Mouse (Mus musculus) mouse trophoblast stem cell (cell line): Measurements from ENCODE around the gene Igfbp2.

Source experiments
- in situ Hi-C, 2 experiments: fragments of 300-500 bp; cut with MseI, MboI; formaldehyde crosslinking; loops; 2 replicates in 1 of 2; 3 replicates in 1 of 2; pipeline ENCODE4 v1.15.1; 2025

The Igfbp2 gene

DNA sequence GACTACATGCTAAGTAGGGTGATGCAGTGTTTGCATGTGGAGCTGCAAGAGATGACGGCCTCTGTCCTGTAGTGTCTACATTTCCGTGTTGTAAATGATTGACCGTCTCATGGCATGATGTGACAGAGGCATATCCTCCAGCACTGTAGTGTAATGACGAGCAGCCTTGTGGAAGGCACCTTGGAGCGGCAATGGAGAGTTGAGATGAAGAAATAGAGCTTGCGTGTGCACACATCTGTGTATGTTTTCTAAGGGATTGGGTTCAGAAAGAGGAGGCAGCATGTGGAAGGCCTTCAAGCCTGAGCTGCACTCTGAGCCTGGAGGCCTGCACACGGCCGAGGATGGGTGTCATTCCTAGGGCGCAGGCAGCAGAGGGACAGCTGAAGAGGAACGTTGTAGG, 31.4 kb downstream of the Igfbp2 start:
- in situ Hi-C loops, result loop anchor here (5.0 kb wide), 1 partner anchor 138 kb away; no protein-coding TSS in a partner anchor

DNA sequence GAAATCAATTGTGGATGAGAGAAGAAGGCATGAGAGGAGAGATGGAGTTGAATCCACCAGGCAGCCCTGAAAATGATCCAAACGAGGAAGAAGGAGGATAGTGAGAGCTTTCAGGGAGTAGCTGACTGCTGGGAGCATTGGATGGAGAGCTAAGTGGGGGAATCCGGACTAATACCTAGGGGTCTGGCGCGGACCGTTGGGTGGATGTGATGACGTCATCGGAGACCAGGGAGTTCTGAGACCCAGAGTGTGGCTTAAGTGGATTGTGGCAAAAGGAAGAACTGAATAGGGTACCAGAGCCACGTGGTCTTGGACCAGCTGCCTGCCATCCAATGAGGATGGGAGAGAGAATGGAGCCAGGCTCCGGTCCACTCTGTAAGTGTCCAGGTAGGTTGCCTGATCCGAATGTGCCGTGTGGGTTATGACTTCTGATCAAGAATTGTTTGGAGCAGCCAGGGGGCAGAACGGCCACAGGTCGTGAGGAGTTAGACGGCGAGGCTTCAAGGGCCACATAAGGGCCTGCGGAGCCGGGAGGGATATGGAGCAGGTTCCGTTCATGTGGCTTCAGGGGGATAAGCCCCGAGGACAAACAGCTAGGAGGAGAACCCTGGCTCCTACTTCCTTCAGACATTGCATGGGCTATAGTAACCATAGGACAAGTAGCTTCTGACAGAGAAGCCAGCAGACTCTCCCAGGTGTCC, 32.1 kb downstream of the Igfbp2 start:
- in situ Hi-C loops, result loop anchor here (5.0 kb wide), 1 partner anchor 139 kb away; no protein-coding TSS in a partner anchor

DNA sequence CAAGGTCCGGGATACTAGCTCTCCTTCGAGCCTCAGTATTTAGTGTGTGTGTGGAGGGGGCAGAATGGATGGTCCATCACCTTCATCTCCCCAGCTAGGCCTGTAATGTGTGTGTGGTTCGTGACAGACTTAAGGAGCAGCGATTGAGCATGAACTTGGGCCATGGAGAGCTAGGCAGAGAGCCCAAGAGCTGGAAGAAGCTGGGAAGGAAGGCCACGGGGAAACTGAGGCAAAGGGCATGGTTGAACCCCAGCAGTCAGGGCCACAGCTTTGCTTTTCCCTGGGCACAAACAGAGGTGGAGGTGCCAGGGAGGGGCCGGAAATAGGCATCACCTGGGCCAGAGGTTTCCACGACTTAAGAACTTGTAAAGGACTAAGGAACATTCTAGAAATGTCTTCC, 32.8 kb downstream of the Igfbp2 start:
- in situ Hi-C loops, result loop anchor here (5.0 kb wide), 1 partner anchor 140 kb away; no protein-coding TSS in a partner anchor

GRCm38 (mm10) chr1:72857631-72858030, 33.3 kb downstream of the Igfbp2 start:
- in situ Hi-C loops, result loop anchor here (5.0 kb wide), 1 partner anchor 140 kb away; no protein-coding TSS in a partner anchor

DNA sequence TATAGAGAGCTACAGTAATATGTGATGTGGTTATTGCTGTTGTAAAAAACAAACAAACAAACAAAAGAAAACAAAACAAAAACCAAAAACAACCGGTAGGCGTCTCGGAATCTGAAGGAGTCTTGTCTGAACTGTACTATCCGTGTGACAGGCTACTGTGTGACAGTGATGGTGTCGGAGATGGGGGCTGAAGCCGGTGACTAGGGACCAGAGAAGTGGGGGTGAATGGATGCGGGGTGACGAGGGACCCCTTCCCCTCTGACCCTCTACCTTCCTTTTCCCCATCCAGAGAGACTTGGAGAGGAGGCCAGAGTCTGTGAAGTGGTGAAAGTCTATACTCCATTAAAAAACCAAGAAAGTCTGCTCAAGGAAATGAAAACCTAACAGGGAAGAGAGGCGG, 34.0 kb downstream of the Igfbp2 start:
- in situ Hi-C loops, result loop anchor here (5.0 kb wide), 1 partner anchor 141 kb away; no protein-coding TSS in a partner anchor

- in situ Hi-C loops, result loop anchor here (5.0 kb wide), 1 partner anchor 142 kb away; no protein-coding TSS in a partner anchor
These were observed 34.6 kb downstream of the Igfbp2 start for GRCm38 (mm10) chr1:72858874-72859273.

- in situ Hi-C loops, result loop anchor here (5.0 kb wide), 1 partner anchor 143 kb away; no protein-coding TSS in a partner anchor
These were observed 35.7 kb downstream of the Igfbp2 start for GRCm38 (mm10) chr1:72859963-72860362.

- in situ Hi-C loops, result no loop called here
These were observed 36.2 kb downstream of the Igfbp2 start for GRCm38 (mm10) chr1:72860502-72860901.

- in situ Hi-C loops, result no loop called here
These were observed 37.4 kb downstream of the Igfbp2 start for GRCm38 (mm10) chr1:72861702-72862101.

GRCm38 (mm10) chr1:72862248-72862647, 37.9 kb downstream of the Igfbp2 start:
- in situ Hi-C loops, result no loop called here

- in situ Hi-C loops, result no loop called here
These were observed 39.4 kb downstream of the Igfbp2 start for GRCm38 (mm10) chr1:72863692-72864091.

- in situ Hi-C loops, result no loop called here
These were observed 40.0 kb downstream of the Igfbp2 start for GRCm38 (mm10) chr1:72864272-72864671.

- in situ Hi-C loops, result no loop called here
These were observed 41.6 kb downstream of the Igfbp2 start for GRCm38 (mm10) chr1:72865900-72866299.

GRCm38 (mm10) chr1:72866417-72866816, 42.1 kb downstream of the Igfbp2 start:
- in situ Hi-C loops, result no loop called here

GRCm38 (mm10) chr1:72867346-72867745, 43.0 kb downstream of the Igfbp2 start:
- in situ Hi-C loops, result no loop called here

DNA sequence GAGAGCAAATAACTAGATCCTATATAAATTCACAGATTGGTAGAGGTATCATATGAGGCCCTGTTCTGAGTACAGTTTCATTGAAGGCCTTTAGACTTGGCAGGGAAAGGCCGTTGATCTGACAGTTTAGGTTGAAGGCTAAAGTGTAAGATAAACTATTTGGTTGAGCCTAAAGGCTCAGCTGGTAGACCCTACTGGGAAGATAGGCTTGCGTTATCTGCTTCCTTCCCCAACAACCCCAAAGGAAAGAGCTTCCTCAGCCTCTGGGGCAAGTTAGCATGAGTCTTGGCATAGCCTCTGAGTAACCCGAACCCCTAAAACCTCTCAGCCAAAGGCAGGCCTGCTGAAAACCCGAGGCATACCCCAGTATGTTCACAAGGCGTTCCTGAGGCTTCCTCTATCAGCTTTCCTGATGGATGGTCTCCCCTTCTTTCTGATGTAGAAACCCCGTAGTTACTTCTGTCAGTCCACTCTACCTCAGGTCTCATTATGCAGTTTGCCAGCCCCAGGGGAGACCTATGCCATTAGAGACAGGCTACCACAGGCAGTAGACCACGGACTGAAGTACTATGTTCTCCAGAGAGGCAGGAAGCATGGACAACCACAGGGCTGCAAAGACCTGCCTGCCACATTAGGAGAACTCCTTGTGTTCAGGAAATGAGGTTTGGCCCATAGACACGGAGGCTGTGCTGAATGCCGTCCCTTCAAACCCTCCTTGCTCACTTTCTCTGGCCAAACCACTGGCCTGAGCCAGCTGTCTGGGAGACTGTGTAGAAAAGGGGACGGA, 44.3 kb downstream of the Igfbp2 start:
- in situ Hi-C loops, result no loop called here

GRCm38 (mm10) chr1:72869275-72869674, 45.0 kb downstream of the Igfbp2 start:
- in situ Hi-C loops, result no loop called here

DNA sequence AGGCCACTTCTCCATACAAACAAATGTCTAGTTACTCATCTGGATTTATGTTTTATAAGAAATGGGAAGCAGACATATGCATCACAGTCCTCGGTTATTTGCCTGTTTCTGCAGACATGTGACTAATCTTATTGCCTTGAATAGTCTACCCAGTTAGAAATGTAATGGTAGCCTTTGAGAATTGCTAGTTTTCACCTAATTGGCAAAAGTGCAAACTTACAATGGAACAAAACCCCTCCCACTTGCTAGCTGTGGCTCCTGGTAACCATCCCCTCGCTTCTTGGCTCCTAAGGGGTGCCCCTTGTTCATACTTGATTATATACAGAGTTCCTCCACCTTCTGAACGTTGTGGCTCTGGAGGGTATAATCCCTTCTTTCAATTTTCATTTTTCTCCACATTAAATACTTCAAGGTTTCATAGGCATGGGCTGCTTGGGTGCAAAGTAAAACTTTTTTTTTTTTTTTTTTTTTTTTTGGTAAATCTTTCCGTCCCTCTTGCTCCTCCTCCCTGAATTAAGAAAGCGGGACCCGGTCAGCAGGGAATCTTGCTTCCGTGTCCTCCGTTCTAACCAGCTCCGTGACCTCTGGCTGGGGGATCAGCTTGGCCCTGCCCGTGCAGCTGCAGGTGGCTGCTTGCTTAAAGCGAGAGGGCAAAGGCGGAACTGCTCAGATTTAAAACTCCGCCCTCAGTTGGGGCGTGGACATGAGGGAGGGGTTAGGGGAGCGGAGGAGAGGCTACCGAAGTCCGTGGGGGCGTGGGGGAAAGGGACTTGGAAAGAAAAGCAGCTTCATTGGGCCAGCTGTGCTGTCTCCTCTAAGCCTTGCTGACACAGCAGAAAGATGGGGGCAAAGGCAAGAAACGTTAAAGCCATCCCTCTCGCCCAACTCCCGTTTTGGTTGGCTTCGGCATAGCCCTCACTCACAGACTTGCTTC, 45.6 kb downstream of the Igfbp2 start:
- in situ Hi-C loops, result loop anchor here (5.0 to 10.0 kb wide), 2 partner anchors 402 to 955 kb away; no protein-coding TSS in a partner anchor

DNA sequence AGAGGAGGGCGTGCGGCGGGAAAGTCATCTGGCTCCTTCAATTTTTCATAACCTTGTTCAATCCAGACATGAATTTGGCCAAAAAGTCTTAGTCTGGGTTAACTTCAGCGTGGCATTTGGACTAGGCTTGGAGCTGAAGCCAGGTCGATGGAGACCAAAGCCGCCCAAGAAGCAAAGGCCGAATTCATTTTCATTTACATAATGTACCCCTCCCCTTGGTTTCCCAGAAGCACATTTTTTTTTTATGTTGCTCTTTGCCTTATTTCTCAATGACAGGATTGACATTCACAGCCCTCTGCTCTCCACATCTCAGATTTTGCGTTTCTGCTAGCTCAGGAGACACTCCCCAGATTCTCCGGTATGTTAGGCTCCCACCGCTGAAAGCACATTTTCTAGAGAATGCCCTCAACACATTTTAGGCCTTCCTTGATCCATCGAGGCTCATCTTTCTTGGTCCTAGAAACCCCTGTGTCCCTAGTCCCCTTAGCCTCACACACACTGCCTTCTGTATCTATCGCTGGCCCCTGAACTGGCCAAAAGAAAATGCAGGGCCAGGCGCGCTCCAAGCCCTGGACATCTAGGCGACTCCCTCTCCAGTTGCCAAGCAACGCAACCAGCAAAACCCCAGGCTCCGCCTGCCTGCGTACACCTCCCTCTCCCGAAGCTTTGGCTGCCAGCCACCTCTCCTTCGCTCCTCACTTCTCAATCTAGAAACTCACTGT, 46.5 kb downstream of the Igfbp2 start:
- in situ Hi-C loops, result loop anchor here (5.0 to 10.0 kb wide), 2 partner anchors 402 to 954 kb away; no protein-coding TSS in a partner anchor

DNA sequence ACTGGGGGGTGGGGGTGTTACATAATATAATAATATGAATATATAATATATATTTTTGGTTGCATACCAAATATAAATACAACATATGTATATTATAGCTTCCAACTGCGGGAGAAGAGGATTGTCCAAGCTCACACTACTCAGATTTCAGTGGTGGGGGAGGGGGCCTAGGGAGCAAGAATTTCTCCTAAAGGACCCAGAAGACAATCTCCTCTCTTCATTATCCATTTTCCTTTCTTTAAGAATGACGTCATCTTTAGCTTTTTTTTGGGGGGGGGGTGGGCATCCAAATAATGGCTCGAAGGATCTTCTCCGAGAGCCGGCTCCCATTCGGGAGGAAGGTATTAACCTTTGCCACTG, 47.0 kb downstream of the Igfbp2 start:
- in situ Hi-C loops, result loop anchor here (5.0 to 10.0 kb wide), 2 partner anchors 401 to 953 kb away; no protein-coding TSS in a partner anchor
